Mouse (Mus musculus): Measurements from ENCODE around the gene Csf2rb. TPM values are rescaled to one million over a fixed set of nuclear protein-coding genes. Genes with fewer than 3 reads are reported as not detected.
A peak's percentile ranks its signal among the peaks of the same experiment; 100 is the strongest.
"Not testable (repeated sequence)": the region's sequence is repeated elsewhere in the genome, so short reads cannot be mapped to it uniquely, and the experiment has no call there.

The Csf2rb gene
- polyA plus RNA-seq, 1 experiment from 2014 or later, result 1.8 TPM

DNA sequence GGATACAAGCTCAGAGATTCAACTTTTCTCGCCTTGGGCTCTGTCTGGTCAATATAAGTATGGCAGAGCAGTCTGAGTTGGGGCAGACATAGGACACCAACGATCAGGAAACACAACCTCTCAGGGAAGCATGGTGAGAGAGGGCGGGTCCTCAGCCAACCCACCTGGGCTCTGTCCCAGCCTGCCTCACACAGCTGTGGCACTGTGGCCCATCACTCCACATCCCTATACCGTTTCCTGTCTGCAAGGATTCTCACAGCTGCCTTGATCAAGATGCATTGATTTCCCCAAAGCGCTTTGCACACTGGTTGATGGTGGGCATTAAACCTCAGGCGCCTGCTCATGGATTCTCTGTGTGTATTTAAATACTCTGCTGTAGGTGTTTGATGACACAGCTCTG, 7.4 kb downstream of the Csf2rb start:
- ATAC-seq (ENCODE audit: low FRiP score), result no peak
- 82% methylated on average over 6 of the region's 6 CpGs for WGBS
- no peak overlapping the region for H3K27ac ChIP-seq (ENCODE audit: low read depth, low read length)
- no peak for DNase-seq (ENCODE audit: low spot score, missing footprints)
- H3K27me3 ChIP-seq (ENCODE audit: control insufficient read depth, insufficient read depth, low read length), result no peaks in the 10 kb centered on the region
- H3K4me2 ChIP-seq, result no peak overlapping the region
- H3K4me1 ChIP-seq (ENCODE audit: control insufficient read depth, insufficient read depth, low read length), result no peaks in the 10 kb centered on the region
- no peaks in the 10 kb centered on the region for H3K36me3 ChIP-seq (ENCODE audit: control insufficient read depth, insufficient read depth, low read length)
- no peaks in the 10 kb centered on the region for H3K9me3 ChIP-seq (ENCODE audit: control insufficient read depth, low read length)
- no peak overlapping the region for H3K4me3 ChIP-seq (ENCODE audit: low read depth, low read length)
- no peak overlapping the region for H3K9ac ChIP-seq (ENCODE audit: low read length)

DNA sequence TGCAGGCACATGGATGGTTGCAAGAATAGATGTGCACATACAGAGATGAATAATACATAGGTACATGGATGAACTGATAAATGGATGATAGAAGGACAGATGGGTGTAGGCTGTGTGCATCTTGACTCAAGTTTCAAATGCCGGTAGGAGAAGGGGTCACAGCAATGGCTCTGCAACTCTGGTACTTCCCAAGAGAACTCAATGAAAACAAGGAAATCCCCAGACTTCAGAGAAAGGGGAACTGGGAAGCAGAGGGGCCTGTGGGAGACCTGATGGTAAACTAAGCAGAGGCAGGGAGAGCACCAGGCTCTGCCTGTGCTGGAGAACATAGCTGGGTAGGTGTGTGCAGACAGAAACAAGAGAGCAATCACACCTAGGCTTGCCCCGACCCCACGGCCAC, 8.8 kb downstream of the Csf2rb start:
- Histone ChIP-seq H3K36me3 (ENCODE audit: control insufficient read depth, insufficient read depth, low read length) (no peaks in the 10 kb centered on the region), H3K4me1 (ENCODE audit: control insufficient read depth, insufficient read depth, low read length) (no peaks in the 10 kb centered on the region), H3K4me2 (no peak overlapping the region), H3K4me3 (ENCODE audit: low read depth, low read length) (no peak overlapping the region), H3K27me3 (ENCODE audit: control insufficient read depth, insufficient read depth, low read length) (no peaks in the 10 kb centered on the region), H3K9me3 (ENCODE audit: control insufficient read depth, low read length) (no peaks in the 10 kb centered on the region), H3K27ac (ENCODE audit: low read depth, low read length) (no peak overlapping the region), H3K9ac (ENCODE audit: low read length) (no peak overlapping the region)
- peak; percentile 68 for DNase-seq (ENCODE audit: low spot score, missing footprints)
- WGBS, result 88% methylated on average over 3 of the region's 3 CpGs
- no peak for ATAC-seq (ENCODE audit: low FRiP score)

DNA sequence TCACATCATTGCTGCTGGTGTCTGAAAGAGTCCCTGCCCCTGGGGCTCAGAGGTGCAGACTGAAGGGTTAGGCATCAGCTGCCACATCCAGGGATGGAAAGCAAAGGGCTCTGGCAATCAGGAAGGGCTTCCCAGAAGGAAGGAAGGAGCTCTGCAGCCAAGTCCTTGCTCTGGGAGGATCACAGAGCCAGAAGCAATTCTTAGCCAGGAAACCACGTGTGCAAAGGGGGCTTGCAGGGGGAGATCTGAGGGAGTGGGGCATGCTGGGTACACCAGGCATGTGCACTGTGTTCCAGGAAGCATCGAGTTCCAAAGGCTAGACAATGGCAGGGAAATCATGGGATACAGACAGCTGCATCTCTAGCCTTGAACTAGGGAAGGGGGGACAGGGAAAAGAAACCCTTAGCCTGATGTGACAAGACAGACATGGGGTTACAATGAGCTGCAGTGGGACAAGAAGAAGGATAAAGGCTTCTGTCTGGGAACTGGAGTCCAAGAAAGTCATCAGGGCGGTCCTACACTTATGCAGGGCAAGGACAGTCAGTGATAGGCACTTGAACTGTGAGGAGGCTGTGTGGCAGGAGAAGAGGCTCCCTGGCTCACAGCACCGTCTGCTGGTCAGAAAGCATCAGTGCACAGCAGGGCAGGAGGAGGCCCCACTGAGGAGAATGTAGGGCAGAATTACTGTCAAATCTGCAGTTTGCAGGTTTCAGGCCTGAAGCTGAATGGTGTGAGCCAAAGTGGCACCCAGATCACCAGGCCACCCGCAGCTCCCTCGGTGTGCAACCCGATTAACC, 14.3 kb downstream of the Csf2rb start:
- H3K4me1 ChIP-seq (ENCODE audit: control insufficient read depth, insufficient read depth, low read length); H3K27me3 ChIP-seq (ENCODE audit: control insufficient read depth, insufficient read depth, low read length); ATAC-seq (ENCODE audit: low FRiP score); H3K36me3 ChIP-seq (ENCODE audit: control insufficient read depth, insufficient read depth, low read length); H3K4me3 ChIP-seq (ENCODE audit: low read depth, low read length); H3K4me2 ChIP-seq; H3K9ac ChIP-seq (ENCODE audit: low read length); H3K27ac ChIP-seq (ENCODE audit: low read depth, low read length); H3K9me3 ChIP-seq (ENCODE audit: control insufficient read depth, low read length): not testable (repeated sequence)
- 36% methylated on average over 7 of the region's 7 CpGs for WGBS
- DNase-seq (ENCODE audit: low spot score, missing footprints), result peak; percentile 87

- H3K9ac ChIP-seq (ENCODE audit: low read length); H3K9me3 ChIP-seq (ENCODE audit: control insufficient read depth, low read length); ATAC-seq (ENCODE audit: low FRiP score); H3K4me2 ChIP-seq; DNase-seq (ENCODE audit: low spot score, missing footprints); H3K27ac ChIP-seq (ENCODE audit: low read depth, low read length); H3K36me3 ChIP-seq (ENCODE audit: control insufficient read depth, insufficient read depth, low read length); H3K27me3 ChIP-seq (ENCODE audit: control insufficient read depth, insufficient read depth, low read length); H3K4me1 ChIP-seq (ENCODE audit: control insufficient read depth, insufficient read depth, low read length); H3K4me3 ChIP-seq (ENCODE audit: low read depth, low read length): not testable (repeated sequence)
- 67% methylated on average over 6 of the region's 7 CpGs for WGBS
Measured at GRCm38 (mm10) chr15:78340919-78341318, 15.4 kb downstream of the Csf2rb start.

DNA sequence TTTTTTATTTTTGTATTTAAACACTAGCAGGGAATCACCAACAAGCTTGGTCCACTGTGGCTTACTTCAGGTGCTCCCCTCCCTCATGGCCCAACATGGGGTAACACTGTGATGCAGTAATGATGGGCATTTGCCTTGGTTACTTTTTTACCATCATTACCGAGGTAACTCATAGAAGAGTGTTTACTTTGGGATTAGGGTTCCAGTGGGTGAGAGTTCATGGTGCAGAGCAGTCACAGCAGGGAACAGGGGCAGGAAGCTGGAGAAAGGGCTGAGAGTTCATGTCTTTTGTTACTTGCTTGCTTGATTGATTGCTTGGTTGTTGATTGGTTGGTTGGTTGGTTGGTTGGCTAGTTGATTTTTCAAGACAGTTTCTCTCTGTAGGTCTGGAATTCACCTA, 18.1 kb downstream of the Csf2rb start:
- Histone ChIP-seq H3K4me2 (no peak overlapping the region), H3K9me3 (ENCODE audit: control insufficient read depth, low read length) (no peaks in the 10 kb centered on the region), H3K36me3 (ENCODE audit: control insufficient read depth, insufficient read depth, low read length) (no peaks in the 10 kb centered on the region), H3K4me3 (ENCODE audit: low read depth, low read length) (no peak overlapping the region), H3K27me3 (ENCODE audit: control insufficient read depth, insufficient read depth, low read length) (no peaks in the 10 kb centered on the region), H3K4me1 (ENCODE audit: control insufficient read depth, insufficient read depth, low read length) (no peaks in the 10 kb centered on the region), H3K27ac (ENCODE audit: low read depth, low read length) (no peak overlapping the region), H3K9ac (ENCODE audit: low read length) (no peak overlapping the region)
- DNase-seq (ENCODE audit: low spot score, missing footprints), result no peak
- 10% methylated on average over 1 of the region's 1 CpGs for WGBS
- ATAC-seq (ENCODE audit: low FRiP score), result no peak

- 89% methylated on average over 3 of the region's 3 CpGs for WGBS
Measured at GRCm38 (mm10) chr15:78344567-78344966, 19.0 kb downstream of the Csf2rb start.

DNA sequence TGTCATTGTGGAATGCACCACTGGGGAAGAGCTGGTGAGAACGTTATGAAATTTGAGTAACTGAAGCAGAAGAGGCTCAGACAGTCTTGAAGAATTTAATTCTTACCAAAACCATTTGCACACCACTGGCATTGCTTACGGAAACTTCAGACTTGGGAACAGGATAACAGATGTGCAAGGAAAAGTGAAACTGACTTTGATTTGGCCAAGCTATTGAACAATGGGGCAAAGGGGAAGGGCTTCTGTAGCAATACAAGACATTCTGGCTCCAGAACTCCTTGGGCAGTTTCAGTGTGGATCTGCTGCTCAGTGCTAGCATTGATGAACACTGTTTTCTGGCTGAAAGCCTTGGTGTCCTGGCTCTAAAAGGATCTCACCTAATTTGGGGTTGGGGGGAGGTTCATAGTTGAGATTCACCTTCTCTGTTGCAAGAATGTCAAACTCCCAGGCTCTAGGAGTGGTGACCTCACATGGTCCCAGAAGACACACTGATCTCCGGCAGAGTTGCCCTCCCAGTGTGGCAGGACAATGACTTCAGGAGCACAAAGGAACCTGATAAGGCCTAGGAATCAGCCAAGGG, 26.1 kb downstream of the Csf2rb start:
- no peak overlapping the region for H3K27ac ChIP-seq (ENCODE audit: low read depth, low read length)
- H3K36me3 ChIP-seq (ENCODE audit: control insufficient read depth, insufficient read depth, low read length), result no peaks in the 10 kb centered on the region
- no peaks in the 10 kb centered on the region for H3K27me3 ChIP-seq (ENCODE audit: control insufficient read depth, insufficient read depth, low read length)
- H3K4me3 ChIP-seq (ENCODE audit: low read depth, low read length), result no peak overlapping the region
- WGBS, result 66% methylated on average over 3 of the region's 3 CpGs
- DNase-seq (ENCODE audit: low spot score, missing footprints) (peak; percentile 56), ATAC-seq (ENCODE audit: low FRiP score) (no peak)
- H3K9me3 ChIP-seq (ENCODE audit: control insufficient read depth, low read length), result no peaks in the 10 kb centered on the region
- no peak overlapping the region for H3K9ac ChIP-seq (ENCODE audit: low read length)
- H3K4me1 ChIP-seq (ENCODE audit: control insufficient read depth, insufficient read depth, low read length), result no peaks in the 10 kb centered on the region
- no peak overlapping the region for H3K4me2 ChIP-seq

More at GRCm38 (mm10) chr15:78344567-78344966, 19.0 kb downstream of the Csf2rb start:
- Histone ChIP-seq H3K4me3 (ENCODE audit: low read depth, low read length) (no peak overlapping the region), H3K27me3 (ENCODE audit: control insufficient read depth, insufficient read depth, low read length) (no peaks in the 10 kb centered on the region), H3K9ac (ENCODE audit: low read length) (no peak overlapping the region), H3K4me2 (no peak overlapping the region), H3K36me3 (ENCODE audit: control insufficient read depth, insufficient read depth, low read length) (no peaks in the 10 kb centered on the region), H3K9me3 (ENCODE audit: control insufficient read depth, low read length) (no peaks in the 10 kb centered on the region), H3K27ac (ENCODE audit: low read depth, low read length) (no peak overlapping the region), H3K4me1 (ENCODE audit: control insufficient read depth, insufficient read depth, low read length) (no peaks in the 10 kb centered on the region)
- DNase-seq (ENCODE audit: low spot score, missing footprints) (no peak), ATAC-seq (ENCODE audit: low FRiP score) (no peak)

- no peak overlapping the region for H3K9ac ChIP-seq (ENCODE audit: low read length)
- 8% methylated on average over 1 of the region's 1 CpGs for WGBS
- no peak overlapping the region for H3K4me3 ChIP-seq (ENCODE audit: low read depth, low read length)
- no peaks in the 10 kb centered on the region for H3K9me3 ChIP-seq (ENCODE audit: control insufficient read depth, low read length)
- H3K27ac ChIP-seq (ENCODE audit: low read depth, low read length), result no peak overlapping the region
- peak; percentile 14 for DNase-seq (ENCODE audit: low spot score, missing footprints)
- H3K36me3 ChIP-seq (ENCODE audit: control insufficient read depth, insufficient read depth, low read length), result no peaks in the 10 kb centered on the region
- H3K27me3 ChIP-seq (ENCODE audit: control insufficient read depth, insufficient read depth, low read length), result no peaks in the 10 kb centered on the region
- ATAC-seq (ENCODE audit: low FRiP score), result no peak
- no peak overlapping the region for H3K4me2 ChIP-seq
- no peaks in the 10 kb centered on the region for H3K4me1 ChIP-seq (ENCODE audit: control insufficient read depth, insufficient read depth, low read length)
Measured at GRCm38 (mm10) chr15:78354958-78355357, 29.4 kb downstream of the Csf2rb start.

GRCm38 (mm10) chr15:78355548-78355947, 30.0 kb downstream of the Csf2rb start:
- ATAC-seq (ENCODE audit: low FRiP score) (no peak), DNase-seq (ENCODE audit: low spot score, missing footprints) (no peak)
- Histone ChIP-seq H3K9ac (ENCODE audit: low read length) (no peak overlapping the region), H3K4me1 (ENCODE audit: control insufficient read depth, insufficient read depth, low read length) (no peaks in the 10 kb centered on the region), H3K27me3 (ENCODE audit: control insufficient read depth, insufficient read depth, low read length) (no peaks in the 10 kb centered on the region), H3K4me3 (ENCODE audit: low read depth, low read length) (no peak overlapping the region), H3K4me2 (no peak overlapping the region), H3K9me3 (ENCODE audit: control insufficient read depth, low read length) (no peaks in the 10 kb centered on the region), H3K36me3 (ENCODE audit: control insufficient read depth, insufficient read depth, low read length) (no peaks in the 10 kb centered on the region), H3K27ac (ENCODE audit: low read depth, low read length) (no peak overlapping the region)
- 87% methylated on average over 5 of the region's 5 CpGs for WGBS

Data from midbrain, embryonic 11.5 days (tissue).